Mouse (Mus musculus) hindbrain, embryonic 15.5 days (tissue): Measurements from ENCODE around the gene Hmg20b. TPM values are rescaled to one million over a fixed set of nuclear protein-coding genes. Genes with fewer than 3 reads are reported as not detected.

Experiments
- ATAC-seq: fragments of 200-750 bp; cut with Nextera tagmentation; 2 replicates; pipeline ENCODE4 v1.8.0; 2017; ENCODE audit warnings: low read depth, moderate number of reproducible peaks, moderate TSS enrichment; ENCODE audit not compliant: low FRiP score
- H3K27ac ChIP-seq: fragments of 300-500 bp; sonication (generic); replicated peaks from 2 replicates; pipeline ENCODE4 v1.5.1; 2015; ENCODE audit warnings: mild to moderate bottlenecking, inconsistent platforms
- H3K27me3 ChIP-seq: fragments of 300-500 bp; sonication (generic); 2 replicates; pipeline ENCODE4 v1.6.1; 2015; ENCODE audit warnings: control low read depth, inconsistent platforms
- H3K36me3 ChIP-seq: fragments of 300-500 bp; sonication (generic); 2 replicates; pipeline ENCODE4 v1.6.1; 2015; ENCODE audit warnings: control low read depth, inconsistent platforms
- H3K4me1 ChIP-seq: fragments of 300-500 bp; sonication (generic); replicated peaks from 2 replicates; pipeline ENCODE4 v1.6.1; 2015; ENCODE audit warnings: control low read depth, inconsistent platforms
- H3K4me2 ChIP-seq: fragments of 300-500 bp; sonication (generic); 2 replicates; pipeline ENCODE4 v1.6.1; 2015; ENCODE audit warnings: moderate library complexity, mild to moderate bottlenecking, inconsistent platforms
- H3K4me3 ChIP-seq: fragments of 300-500 bp; sonication (generic); 2 replicates; pipeline ENCODE4 v1.5.1; 2015; ENCODE audit warnings: mild to moderate bottlenecking, inconsistent platforms
- H3K9ac ChIP-seq: fragments of 300-500 bp; sonication (generic); 2 replicates; pipeline ENCODE4 v1.6.1; 2015; ENCODE audit warnings: inconsistent platforms
- H3K9me3 ChIP-seq: fragments of 300-500 bp; sonication (generic); 2 replicates; pipeline ENCODE4 v1.6.1; 2016; ENCODE audit warnings: control low read depth, inconsistent platforms
- WGBS: fragments of 180-500 bp; shearing (Covaris S2); methylation state at CpG from one replicate; pipeline ENCODE4 v1.1.7; 2015; 5-methylcytosine and 5-hydroxymethylcytosine counted together
- polyA plus RNA-seq: library from polyadenylated mRNA; unstranded; fragments of >200 nt; fragmentation: Nextera tagmentation; extraction: Ambion mirVana; gene quantifications from 2 replicates; pipeline ENCODE4 v1.2.1, GENCODE M21; 2015

Gene Hmg20b
- polyA plus RNA-seq, 1 experiment from 2014 or later: 39.9 TPM

GRCm38 (mm10) chr10:81377793-81378552 is 27.7 kb upstream of the Hmg20b start, which contains the start of gene Fzr1:
Gene Fzr1, minus strand, starts transcription at chr10:81378516.
- H3K9ac ChIP-seq: peak within 1 kb of the TSS; percentile 79
- H3K36me3 ChIP-seq: peaks cover 13% of the 10 kb centered on the region
- no peaks in the 10 kb centered on the region for H3K9me3 ChIP-seq
- H3K4me1 ChIP-seq: peaks cover 28% of the 10 kb centered on the region
- under 1% methylated on average over 56 of the region's 59 CpGs for WGBS
- peak within 1 kb of the TSS; percentile 70 for H3K4me3 ChIP-seq
- peak within 1 kb of the TSS; percentile 76 for H3K4me2 ChIP-seq
- ATAC-seq: peak; percentile 21; the same call in 1 of the 2 replicates
- peak within 1 kb of the TSS; percentile 85 for H3K27ac ChIP-seq
- H3K27me3 ChIP-seq: no peaks in the 10 kb centered on the region

DNA sequence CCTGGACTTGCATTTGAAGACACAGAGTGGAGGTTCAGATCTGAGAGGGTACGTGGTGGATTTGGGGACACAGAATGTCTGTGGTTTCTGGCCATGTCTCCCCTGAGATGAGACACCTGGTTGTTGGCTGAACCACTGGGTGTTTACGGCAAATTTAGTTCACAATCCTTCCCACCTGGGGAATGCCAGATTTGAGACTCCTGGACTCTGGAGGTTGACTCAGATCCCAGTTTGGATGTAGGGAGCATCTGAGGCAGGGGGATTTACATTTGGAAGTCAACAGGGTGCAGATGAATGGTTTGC is 27.0 kb upstream of the Hmg20b start:
- peaks cover 13% of the 10 kb centered on the region for H3K36me3 ChIP-seq
- H3K4me3 ChIP-seq: peak overlapping the region; percentile 70
- H3K9me3 ChIP-seq: no peaks in the 10 kb centered on the region
- H3K9ac ChIP-seq: peak overlapping the region; percentile 79
- 0 out of 2 replicates have a peak overlapping the region, but pooled peaks have one; percentile 85 for H3K27ac ChIP-seq
- no peaks in the 10 kb centered on the region for H3K27me3 ChIP-seq
- peak overlapping the region; percentile 76 for H3K4me2 ChIP-seq
- no peak for ATAC-seq
- 66% methylated on average over 2 of the region's 2 CpGs for WGBS
- H3K4me1 ChIP-seq: peaks cover 30% of the 10 kb centered on the region

GRCm38 (mm10) chr10:81376561-81377361 is 26.5 kb upstream of the Hmg20b start:
- Histone ChIP-seq H3K9ac (peak overlapping the region; percentile 79), H3K27ac (no peak overlapping the region), H3K9me3 (no peaks in the 10 kb centered on the region), H3K4me3 (peak overlapping the region; percentile 70), H3K36me3 (peaks cover 13% of the 10 kb centered on the region), H3K4me1 (peaks cover 30% of the 10 kb centered on the region), H3K4me2 (peak overlapping the region; percentile 76), H3K27me3 (no peaks in the 10 kb centered on the region)
- 42% methylated on average over 6 of the region's 6 CpGs for WGBS
- ATAC-seq: no peak

GRCm38 (mm10) chr10:81375322-81375721 is 25.0 kb upstream of the Hmg20b start:
- peaks cover 23% of the 10 kb centered on the region for H3K36me3 ChIP-seq
- 92% methylated on average over 10 of the region's 10 CpGs for WGBS
- peaks cover 30% of the 10 kb centered on the region for H3K4me1 ChIP-seq
- no peaks in the 10 kb centered on the region for H3K27me3 ChIP-seq
- H3K27ac ChIP-seq: no peak overlapping the region
- no peak overlapping the region for H3K9ac ChIP-seq
- ATAC-seq: no peak
- no peak overlapping the region for H3K4me3 ChIP-seq
- H3K4me2 ChIP-seq: no peak overlapping the region
- H3K9me3 ChIP-seq: no peaks in the 10 kb centered on the region

- Histone ChIP-seq H3K36me3 (peaks cover 49% of the 10 kb centered on the region), H3K4me1 (peaks cover 25% of the 10 kb centered on the region)
- no peak for ATAC-seq
These were observed 16.9 kb upstream of the Hmg20b start for GRCm38 (mm10) chr10:81367207-81367495.

DNA sequence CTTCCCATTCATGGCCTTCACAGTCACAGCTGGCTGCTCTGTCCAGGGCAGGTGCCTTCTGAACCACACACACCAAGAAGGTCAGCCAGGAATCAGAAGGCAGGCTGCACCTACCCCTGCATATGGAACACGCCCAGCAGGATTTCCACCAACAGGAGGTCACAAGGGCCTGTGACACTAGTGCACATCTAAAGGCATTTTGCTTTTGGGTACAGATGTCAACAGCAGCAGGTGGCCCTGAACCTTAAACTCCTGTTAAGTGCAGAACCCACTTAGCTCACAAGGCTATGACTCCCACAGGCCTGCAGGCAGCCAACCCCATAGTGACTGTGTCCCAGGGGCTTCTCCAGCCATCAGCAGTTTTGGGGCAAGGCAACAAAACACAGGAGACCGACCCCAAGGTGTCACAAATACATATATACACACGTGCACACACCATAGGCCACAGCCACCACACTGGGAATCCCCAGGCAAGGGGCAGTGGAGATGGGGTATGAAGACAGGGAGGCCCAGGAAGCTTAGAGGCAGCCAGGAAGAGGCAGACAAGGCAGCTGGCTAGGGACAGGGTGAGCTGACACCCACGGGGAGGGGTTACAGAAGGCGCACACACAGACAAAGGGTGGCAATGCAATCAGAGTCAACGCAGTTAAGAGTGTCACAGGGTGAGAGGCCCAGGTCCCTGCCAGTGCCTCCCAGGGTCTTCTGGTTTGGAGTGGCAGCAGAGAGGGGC is 16.4 kb upstream of the Hmg20b start:
- ATAC-seq: no peak
- WGBS: 78% methylated on average over 6 of the region's 6 CpGs
- no peak overlapping the region for H3K9ac ChIP-seq
- H3K4me2 ChIP-seq: no peak overlapping the region
- H3K4me3 ChIP-seq: no peak overlapping the region
- H3K27me3 ChIP-seq: peaks cover 18% of the 10 kb centered on the region
- peaks cover 49% of the 10 kb centered on the region for H3K36me3 ChIP-seq
- H3K9me3 ChIP-seq: no peaks in the 10 kb centered on the region
- no peak overlapping the region for H3K27ac ChIP-seq
- peaks cover 25% of the 10 kb centered on the region for H3K4me1 ChIP-seq

More at GRCm38 (mm10) chr10:81367207-81367495, 16.9 kb upstream of the Hmg20b start:
- Histone ChIP-seq H3K4me3 (no peak overlapping the region), H3K27me3 (peaks cover 18% of the 10 kb centered on the region), H3K9ac (no peak overlapping the region), H3K4me2 (no peak overlapping the region), H3K9me3 (no peaks in the 10 kb centered on the region), H3K27ac (no peak overlapping the region)
- 60% methylated on average over 6 of the region's 6 CpGs for WGBS

- 16% methylated on average over 12 of the region's 12 CpGs for WGBS
- H3K36me3 ChIP-seq: peaks cover 44% of the 10 kb centered on the region
- peaks cover 18% of the 10 kb centered on the region for H3K27me3 ChIP-seq
- peak within 1 kb of the TSS; percentile 50 for H3K4me2 ChIP-seq
- peak within 1 kb of the TSS; percentile 21; the same call in 1 of the 2 replicates for H3K4me3 ChIP-seq
- H3K9me3 ChIP-seq: no peaks in the 10 kb centered on the region
- H3K27ac ChIP-seq: no peak within 1 kb of the TSS
- peaks cover 25% of the 10 kb centered on the region for H3K4me1 ChIP-seq
- ATAC-seq: no peak
- H3K9ac ChIP-seq: no peak within 1 kb of the TSS
These were observed 15.6 kb upstream of the Hmg20b start, which contains the start of gene 4930404N11Rik for GRCm38 (mm10) chr10:81365672-81366476. Gene 4930404N11Rik, minus strand, starts transcription at chr10:81365816.

DNA sequence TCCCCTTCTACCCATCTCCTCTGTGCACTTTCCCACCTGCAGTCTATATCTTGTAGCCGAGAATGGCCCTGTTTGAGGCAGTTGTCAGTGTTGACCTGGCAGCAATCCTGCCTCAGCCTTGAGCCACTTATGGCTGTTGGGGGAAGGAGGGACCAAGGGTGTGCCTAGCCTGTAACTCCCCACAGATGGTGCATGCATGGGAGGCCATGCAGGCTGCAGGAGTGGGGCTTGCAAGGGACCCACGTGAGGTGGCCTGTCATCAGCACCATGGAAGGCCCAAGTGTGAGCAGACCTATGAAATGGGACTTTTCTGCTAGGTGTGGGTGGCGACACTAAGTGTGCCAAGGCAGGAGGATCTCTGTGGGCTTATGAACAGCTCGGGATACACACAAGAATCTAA is 14.8 kb upstream of the Hmg20b start:
- Histone ChIP-seq H3K9ac (no peak overlapping the region), H3K9me3 (no peaks in the 10 kb centered on the region), H3K4me3 (no peak overlapping the region), H3K27me3 (peaks cover 18% of the 10 kb centered on the region), H3K27ac (no peak overlapping the region), H3K4me2 (no peak overlapping the region), H3K4me1 (peaks cover 25% of the 10 kb centered on the region), H3K36me3 (peaks cover 36% of the 10 kb centered on the region)
- WGBS: 44% methylated on average over 4 of the region's 4 CpGs
- ATAC-seq: 0 out of 2 replicates have a peak, but pooled peaks have one; percentile 5

- WGBS: 13% methylated on average over 26 of the region's 28 CpGs
- Histone ChIP-seq H3K4me1 (peaks cover 29% of the 10 kb centered on the region), H3K9ac (no peak overlapping the region), H3K4me2 (peak overlapping the region; percentile 50), H3K27me3 (peaks cover 18% of the 10 kb centered on the region), H3K9me3 (no peaks in the 10 kb centered on the region), H3K4me3 (peak overlapping the region; percentile 21; the same call in 1 of the 2 replicates), H3K36me3 (peaks cover 32% of the 10 kb centered on the region), H3K27ac (no peak overlapping the region)
- ATAC-seq: 0 out of 2 replicates have a peak, but pooled peaks have one; percentile 8
These were observed 14.4 kb upstream of the Hmg20b start for GRCm38 (mm10) chr10:81364666-81365065.

DNA sequence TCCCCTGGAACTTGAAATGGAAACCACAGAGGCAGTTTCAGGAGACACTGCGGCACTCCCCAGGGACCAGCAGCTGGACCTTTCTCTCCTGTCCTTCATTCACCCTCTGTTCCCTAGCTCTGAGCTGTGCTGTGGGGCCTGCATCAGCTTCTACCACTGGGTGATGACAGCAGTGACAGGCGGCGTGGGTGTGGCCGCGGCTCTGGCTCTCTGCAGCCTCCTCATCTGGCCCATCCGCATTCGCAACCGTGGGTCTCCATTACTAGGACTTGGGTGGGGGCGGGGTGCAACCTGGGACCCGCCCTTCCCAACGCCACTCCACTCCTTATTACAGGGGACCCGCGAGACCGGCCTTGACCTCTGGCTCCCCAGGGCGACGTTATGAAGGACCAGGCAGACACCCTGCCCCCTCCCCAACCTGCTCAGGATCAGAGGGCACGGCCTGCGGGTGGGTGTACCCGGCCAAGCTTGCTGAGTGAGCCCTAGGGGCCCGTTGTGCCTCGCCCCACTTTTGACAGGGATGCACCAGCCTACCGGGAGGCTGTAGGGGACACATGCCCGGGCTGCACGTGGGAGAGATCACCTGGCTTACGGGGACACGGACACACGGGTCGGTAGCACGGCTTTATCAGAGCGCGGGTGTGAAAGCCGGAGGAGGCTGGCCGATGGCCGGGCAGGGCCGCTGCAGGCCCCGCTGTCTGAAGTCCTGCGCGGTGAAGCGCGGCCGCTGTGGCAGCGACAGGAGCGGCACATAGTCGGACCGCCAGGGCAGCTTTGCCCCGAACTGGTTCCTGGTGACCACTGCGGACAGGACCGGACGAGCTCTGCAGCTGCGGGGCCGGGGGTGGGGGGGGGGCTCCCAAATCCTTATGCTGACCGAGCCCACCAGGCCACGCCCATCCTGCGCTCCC is 13.4 kb upstream of the Hmg20b start:
- 12% methylated on average over 54 of the region's 54 CpGs for WGBS
- H3K27ac ChIP-seq: no peak overlapping the region

More for the DNA sequence above, 13.4 kb upstream of the Hmg20b start:
- peaks cover 18% of the 10 kb centered on the region for H3K27me3 ChIP-seq
- H3K36me3 ChIP-seq: peaks cover 23% of the 10 kb centered on the region
- no peaks in the 10 kb centered on the region for H3K9me3 ChIP-seq
- peak overlapping the region; percentile 21 for H3K4me3 ChIP-seq
- peaks cover 38% of the 10 kb centered on the region for H3K4me1 ChIP-seq
- no peak for ATAC-seq
- peak overlapping the region; percentile 50 for H3K4me2 ChIP-seq
- 0 out of 2 replicates have a peak overlapping the region, but pooled peaks have one; percentile 19 for H3K9ac ChIP-seq
